Mouse (Mus musculus) right cerebral cortex, postnatal 36 days (tissue): ENCODE results near the gene Ncapd3.

Experiments used
- DNase-seq, 2 experiments: peaks; one replicate each; pipeline ENCODE4 v3.0.0; 2022; ENCODE audit warnings: low spot score in 2 of 2, mixed read lengths in 1 of 2

The Ncapd3 gene

DNA sequence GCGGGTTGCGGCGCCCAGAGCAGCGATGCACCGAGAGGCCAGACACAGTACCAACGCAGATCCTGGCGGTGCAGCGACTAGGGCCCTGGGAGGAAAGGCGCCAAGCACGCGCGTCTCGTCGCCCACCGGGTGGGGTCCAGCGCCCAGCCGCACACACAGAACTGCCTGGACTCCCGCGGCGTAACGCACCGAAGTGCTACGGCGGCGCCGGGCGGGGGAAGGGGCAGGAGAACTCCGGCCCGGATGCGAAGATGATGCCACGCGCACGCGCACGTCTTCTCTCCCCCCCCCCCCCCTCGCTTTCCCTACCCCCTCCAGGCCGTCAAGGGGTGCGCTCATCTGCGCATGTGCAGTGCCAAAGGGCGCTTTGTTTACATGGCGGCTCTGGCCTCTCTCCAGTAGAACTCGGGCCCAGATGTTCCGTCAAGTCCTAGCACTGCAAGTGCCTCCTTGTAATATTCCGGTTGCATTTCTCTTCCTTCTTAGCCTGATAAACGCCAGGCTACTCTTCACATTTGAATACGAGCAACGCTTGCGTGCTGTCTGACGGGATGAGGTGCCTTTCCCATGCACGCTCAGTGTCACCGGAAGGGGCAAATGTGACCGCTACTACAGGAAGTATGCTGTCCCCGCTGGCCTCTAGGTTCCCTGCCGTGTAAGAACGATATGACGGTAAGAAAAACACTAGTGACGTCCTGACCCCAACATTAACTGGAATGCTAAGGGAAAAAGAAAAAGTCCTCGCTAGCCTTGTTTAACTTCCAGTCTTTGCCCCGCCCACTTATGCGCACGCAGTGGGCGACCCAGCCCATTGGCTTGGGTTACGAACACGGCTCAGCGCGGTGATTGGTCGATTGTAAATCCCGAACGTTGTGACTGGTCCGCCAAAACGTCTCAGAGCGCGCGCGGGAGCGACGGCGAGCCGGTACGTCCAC is at the start of gene Ncapd3, which contains the start of gene Vps26b:
Gene Ncapd3, plus strand, starts transcription at position 348 of the 935 bp plus-strand sequence.
Gene Vps26b, minus strand, starts transcription at position 238 of the 935 bp plus-strand sequence.
- peak; percentile 96 for DNase-seq

GRCm38 (mm10) chr9:26985090-26985613 is 44.8 kb upstream of the Ncapd3 start:
- DNase-seq: no peak

DNA sequence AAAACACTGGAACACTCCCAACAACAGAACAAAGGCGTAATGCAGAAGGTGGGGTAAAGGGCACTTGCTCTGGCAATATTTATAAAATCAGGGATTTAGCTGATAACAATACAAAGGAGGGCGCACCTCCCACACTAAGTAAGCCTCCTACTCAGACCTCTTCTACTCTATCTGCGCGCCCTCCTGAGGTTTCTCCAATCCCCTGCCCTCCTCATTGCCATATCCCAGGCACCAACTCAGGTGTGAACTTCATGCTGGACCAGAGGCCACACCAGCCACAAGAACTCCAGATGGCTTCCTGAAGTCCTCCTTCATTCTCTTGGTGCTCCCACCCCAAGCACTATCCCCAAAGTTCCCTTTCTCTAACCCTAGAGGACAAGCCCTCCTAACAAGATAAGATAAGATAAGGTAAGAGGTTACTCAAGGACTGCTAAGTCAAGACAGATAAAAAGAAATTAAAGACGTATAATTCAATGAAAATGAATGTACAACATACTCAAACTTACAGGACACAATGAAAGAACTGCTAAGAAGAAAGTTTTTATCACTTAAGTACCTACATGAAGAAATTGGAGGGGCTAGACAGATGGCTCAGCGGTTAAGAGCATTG is 44.2 kb upstream of the Ncapd3 start:
- DNase-seq: no peak

DNA sequence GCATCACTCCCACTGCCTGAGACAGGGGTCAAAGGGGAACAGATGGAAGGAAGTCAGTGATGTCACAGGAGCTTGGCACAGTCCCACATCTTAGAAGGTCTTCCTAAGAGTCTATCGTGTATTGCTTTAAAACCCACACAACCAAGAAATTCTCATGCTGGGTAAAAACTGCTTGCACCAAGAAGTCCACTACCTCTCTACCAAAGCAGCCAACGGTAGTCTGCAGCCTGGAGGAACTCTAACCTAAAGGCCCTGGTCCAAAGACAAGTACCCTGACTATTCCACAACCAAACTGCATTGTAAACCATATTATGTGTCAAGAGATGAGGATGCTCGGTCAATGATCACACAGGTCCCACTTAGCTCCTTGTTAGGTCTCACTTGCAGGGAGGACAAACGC is 39.8 kb upstream of the Ncapd3 start:
- DNase-seq: no peak

DNA sequence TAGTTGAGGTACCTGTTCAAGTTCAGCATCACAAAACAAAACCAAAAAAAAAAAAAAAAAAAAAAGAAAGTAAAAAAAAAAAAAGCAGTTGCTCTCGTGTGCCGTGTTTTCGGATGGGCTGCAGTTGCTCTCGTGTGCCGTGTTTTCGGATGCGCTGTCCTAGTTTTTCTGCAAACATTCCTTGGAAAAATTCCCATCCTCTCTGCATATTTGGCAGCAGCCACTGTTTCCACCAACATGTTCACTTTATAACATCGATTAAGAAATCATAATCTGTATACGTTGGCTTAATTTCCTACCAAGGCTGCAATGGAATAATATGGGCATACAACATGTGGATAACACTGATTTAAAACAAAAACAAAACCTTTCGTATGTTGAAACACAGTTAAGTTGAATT is 36.9 kb upstream of the Ncapd3 start:
- no peak for DNase-seq

- no peak for DNase-seq
Measured at GRCm38 (mm10) chr9:26993900-26994299, 36.1 kb upstream of the Ncapd3 start.

GRCm38 (mm10) chr9:26997062-26997461 is 32.9 kb upstream of the Ncapd3 start:
- DNase-seq: no peak

- DNase-seq: no peak
Measured at GRCm38 (mm10) chr9:26997501-26997900, 32.5 kb upstream of the Ncapd3 start.

GRCm38 (mm10) chr9:26998669-26999460 is 31.1 kb upstream of the Ncapd3 start:
- DNase-seq: no peak

GRCm38 (mm10) chr9:26999461-27000395 is 30.2 kb upstream of the Ncapd3 start, which contains the start of the genes Acad8 and Thyn1:
Gene Acad8 (minus strand): TSS chr9:26999566.
Gene Thyn1 (plus strand): TSS chr9:26999710.
- DNase-seq: peak; percentile 95 to 97

DNA sequence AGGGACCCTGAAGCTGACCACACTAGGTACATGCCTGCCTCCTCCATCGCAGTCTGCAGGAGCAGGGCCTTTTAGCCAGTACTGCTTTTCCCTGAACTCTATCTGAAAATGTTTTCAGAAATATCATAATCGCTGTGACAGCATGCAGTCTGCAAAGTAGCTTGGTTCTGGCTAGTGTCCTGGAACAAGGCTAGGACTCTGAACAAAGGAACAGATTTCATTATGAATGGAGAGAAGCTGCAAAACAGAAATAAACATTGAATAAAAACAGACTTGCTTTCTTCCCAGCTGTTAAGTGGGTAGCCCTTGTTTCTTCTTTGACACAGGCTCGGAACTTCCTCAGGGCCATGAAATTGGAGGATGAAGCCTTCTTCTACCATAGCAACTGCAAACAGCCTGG is 24.7 kb upstream of the Ncapd3 start:
- no peak for DNase-seq

- DNase-seq: no peak
Measured at GRCm38 (mm10) chr9:27005933-27006332, 24.0 kb upstream of the Ncapd3 start.

DNA sequence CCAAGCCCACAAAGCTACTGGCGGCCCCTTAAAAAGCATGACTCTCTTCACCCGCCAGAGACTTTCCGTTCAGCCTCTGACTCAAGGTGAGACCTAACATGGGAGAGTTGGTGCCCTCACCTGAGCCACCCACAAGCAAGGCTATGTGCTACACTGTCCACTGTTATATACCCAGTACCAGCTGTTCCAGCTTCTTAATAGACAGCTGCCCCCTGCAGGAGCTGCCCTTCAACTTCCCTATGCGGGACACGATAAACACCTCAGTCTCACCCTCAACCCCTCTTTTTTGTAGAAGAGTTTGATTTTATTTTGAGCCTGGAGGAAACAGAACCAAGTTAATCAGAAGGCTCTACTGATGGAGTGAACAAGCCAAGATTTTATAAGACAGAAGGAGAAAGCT is 23.1 kb upstream of the Ncapd3 start:
- DNase-seq: no peak

GRCm38 (mm10) chr9:27009231-27009630 is 20.7 kb upstream of the Ncapd3 start:
- DNase-seq: no peak

DNA sequence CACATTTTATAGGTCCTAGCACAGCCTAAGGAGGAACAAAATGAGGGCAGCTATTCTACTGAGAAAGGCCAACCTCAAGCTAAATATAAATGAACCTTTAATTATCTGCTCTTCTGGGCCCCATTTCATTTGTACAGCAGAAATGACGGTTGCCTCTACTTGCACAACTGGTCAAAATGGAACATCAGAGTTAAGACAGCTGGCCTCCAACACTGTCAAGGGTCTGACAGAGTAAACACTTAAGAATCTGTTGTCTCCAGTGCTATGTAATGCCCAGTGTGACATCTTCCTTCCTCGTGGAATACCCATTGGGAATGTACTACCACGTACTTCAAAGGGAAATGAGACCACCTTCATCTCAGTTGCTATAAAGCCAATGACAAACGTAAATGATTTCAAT is 18.4 kb upstream of the Ncapd3 start:
- no peak for DNase-seq

DNA sequence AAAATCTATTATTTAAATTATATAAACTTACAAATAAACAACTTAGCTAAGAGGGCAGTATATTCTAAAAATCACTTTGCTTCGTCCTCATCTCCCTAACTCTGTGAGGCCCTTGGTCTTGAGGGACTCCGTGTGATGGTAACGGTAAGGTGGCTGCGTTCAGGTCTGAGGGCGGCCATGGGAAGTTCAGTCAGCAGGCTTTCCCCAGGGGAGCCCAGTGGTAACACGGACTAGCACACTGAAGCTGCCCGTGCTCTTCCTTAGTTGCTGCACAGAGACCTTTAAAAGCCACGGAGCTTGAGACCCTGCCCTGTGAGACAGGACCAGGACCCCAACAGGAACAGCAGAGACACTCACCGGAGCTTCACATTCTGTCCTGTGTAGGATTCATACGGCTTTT is 11.0 kb upstream of the Ncapd3 start:
- no peak for DNase-seq

GRCm38 (mm10) chr9:27023681-27024080 is 6.3 kb upstream of the Ncapd3 start:
- DNase-seq: no peak

DNA sequence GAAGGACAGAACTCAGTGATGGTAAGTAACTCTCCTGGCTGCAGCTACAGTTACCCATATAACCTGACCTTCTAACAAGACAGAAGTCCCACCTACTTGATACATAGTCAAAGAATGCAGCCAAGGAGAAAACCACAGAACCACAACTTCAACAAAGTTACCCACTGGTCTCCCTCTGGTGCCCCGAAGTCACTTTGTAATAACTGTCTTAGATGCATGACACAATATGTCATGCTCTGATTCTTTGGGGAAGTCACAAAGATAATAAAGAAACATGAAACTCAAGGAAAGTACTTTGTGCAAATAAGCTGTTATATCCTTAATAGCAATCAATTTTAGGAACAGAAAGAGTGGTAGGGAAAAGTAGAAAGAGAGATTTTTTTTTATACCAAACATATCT is 3.3 kb upstream of the Ncapd3 start:
- no peak for DNase-seq

- DNase-seq: peak; percentile 67 to 72
Measured at GRCm38 (mm10) chr9:27029022-27029827, 750 bp upstream of the Ncapd3 start.

- no peak for DNase-seq
Measured at GRCm38 (mm10) chr9:27030763-27031100, 757 bp downstream of the Ncapd3 start.
